Mouse (Mus musculus) urinary bladder, postnatal 10 days (tissue): ENCODE results near the gene Zar1l.

ENCODE experiments used
- DNase-seq: peaks from one replicate; pipeline ENCODE4 v3.0.0; 2022; ENCODE audit warnings: low spot score

Zar1l gene

GRCm38 (mm10) chr5:150485198-150485597 is 32.8 kb downstream of the Zar1l start:
- DNase-seq, result no peak

GRCm38 (mm10) chr5:150478612-150479011 is 39.4 kb downstream of the Zar1l start:
- no peak for DNase-seq

GRCm38 (mm10) chr5:150477364-150477763 is 40.6 kb downstream of the Zar1l start:
- DNase-seq, result no peak

- DNase-seq, result no peak
These were observed 49.5 kb downstream of the Zar1l start for GRCm38 (mm10) chr5:150468431-150468830.

- DNase-seq, result peak; percentile 33
These were observed 51.8 kb downstream of the Zar1l start for GRCm38 (mm10) chr5:150466132-150466531.

- no peak for DNase-seq
These were observed 52.7 kb downstream of the Zar1l start for GRCm38 (mm10) chr5:150465218-150465617.

- no peak for DNase-seq
These were observed 53.2 kb downstream of the Zar1l start for GRCm38 (mm10) chr5:150464721-150465120.

GRCm38 (mm10) chr5:150459801-150460200 is 58.2 kb downstream of the Zar1l start:
- no peak for DNase-seq

GRCm38 (mm10) chr5:150457904-150458739 is 59.8 kb downstream of the Zar1l start:
- no peak for DNase-seq

- no peak for DNase-seq
These were observed 60.6 kb downstream of the Zar1l start for GRCm38 (mm10) chr5:150457165-150457903.
